Mouse (Mus musculus) Muller cell, postnatal 12 days (primary cell): ENCODE measurements at regions not wholly inside any gene's neighbourhood (a gene's known extent, or its start where the extent isn't known, plus 50 kb on each side); places are given as distances from the start of the nearest gene placed in this dataset.

Source experiments
- DNase-seq: peaks from one replicate; pipeline ENCODE4 v3.0.0-alpha.2; 2015; ENCODE audit errors: inconsistent ontology term

DNA sequence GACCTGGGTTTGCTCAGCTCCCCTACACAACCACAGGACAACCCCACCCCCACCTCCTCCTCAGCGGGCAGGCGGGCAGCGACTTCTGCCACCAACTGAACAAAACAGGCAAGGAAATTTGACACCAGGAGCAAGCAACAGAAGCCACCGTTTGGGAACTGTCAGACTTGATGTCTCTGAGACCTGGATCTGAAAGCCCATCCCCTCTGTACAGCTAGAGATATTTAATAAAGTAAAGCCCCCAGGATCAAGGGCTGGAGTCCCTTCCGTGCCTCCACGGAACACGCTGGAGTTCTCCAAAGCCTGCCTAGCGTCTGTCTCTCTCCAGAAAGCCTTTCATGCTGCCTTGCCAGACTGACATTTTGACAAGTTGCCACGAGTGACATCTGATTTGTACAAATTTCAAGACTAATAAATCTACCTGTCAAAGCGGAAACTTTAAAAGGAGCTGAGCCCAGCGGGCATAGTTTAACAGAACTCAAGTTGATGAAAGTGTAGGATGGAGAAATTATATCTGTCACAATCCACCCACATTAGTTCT, 168.9 kb upstream of the Zfp703 start:
- no peak for DNase-seq

DNA sequence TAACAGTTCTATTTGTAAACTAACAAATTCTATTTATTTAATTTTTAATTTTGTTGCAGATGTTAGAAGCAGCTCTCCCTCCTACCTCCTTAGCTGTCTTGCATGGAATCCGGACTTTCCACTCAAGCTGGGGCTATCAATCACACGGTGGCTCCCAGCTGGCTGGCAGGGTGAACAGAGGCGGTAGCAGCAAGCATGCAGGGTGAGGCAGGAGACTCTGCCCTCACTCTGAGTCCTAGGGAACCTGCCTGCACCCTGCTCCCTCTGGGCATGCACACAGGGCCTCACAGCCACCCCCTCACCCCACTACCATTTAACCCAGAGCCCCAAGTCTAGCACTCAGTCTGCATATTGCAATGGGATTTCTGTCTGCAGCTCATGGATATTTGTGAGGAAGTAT, 168.4 kb upstream of the Zfp703 start:
- no peak for DNase-seq

DNA sequence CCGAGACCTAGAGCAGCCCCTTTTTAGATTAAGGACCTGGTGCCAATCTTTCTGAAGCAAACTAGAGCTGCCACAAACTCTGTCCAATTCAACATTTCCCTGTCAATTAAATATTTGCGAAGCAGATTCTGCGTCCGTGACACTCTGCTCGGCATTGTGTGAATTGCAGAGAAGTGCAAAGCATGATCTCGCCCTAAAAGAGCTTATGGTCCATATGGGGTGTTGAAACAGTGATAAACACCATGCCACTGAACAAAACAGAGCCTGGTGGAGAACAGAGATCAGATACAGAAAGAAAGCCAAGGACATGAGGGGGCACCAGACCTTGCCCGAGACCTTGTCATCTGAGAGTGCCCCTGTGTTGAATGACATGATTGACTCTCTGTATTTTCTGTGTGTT, 167.2 kb upstream of the Zfp703 start:
- no peak for DNase-seq

DNA sequence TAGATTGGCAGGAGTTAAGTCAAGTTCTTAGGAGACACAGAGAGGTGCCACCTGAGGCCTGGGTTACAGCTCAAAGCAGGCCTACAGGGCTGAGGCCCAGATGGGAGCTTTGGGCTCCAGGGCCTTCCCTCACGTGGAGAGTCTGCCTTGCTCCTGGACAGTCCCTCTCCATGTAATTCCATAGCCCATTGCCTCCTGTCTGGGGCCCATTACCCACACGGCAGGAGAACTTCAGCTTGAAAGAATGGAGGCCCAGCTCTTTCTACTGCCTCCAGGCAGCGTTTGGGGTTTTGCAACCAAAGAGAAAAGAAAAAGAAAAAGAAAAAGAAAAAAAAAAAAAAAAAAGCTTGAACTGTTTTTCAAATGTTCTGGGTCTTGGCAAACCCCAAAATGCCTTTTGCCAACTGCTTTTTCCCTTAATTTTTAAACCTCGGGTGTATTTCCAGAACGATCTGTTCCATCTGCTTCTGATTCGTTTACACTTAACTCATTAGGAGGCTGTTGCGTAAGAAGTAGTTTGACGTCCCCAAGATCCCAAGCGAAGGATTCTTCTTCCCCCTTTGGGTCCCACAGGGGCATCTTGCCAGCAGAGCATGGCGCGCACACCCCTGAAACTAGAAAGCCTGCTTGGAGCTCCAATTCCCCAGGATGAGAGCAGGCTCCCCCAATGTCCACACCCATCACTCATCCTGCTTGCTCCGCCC, 165.4 kb upstream of the Zfp703 start:
- DNase-seq = no peak

DNA sequence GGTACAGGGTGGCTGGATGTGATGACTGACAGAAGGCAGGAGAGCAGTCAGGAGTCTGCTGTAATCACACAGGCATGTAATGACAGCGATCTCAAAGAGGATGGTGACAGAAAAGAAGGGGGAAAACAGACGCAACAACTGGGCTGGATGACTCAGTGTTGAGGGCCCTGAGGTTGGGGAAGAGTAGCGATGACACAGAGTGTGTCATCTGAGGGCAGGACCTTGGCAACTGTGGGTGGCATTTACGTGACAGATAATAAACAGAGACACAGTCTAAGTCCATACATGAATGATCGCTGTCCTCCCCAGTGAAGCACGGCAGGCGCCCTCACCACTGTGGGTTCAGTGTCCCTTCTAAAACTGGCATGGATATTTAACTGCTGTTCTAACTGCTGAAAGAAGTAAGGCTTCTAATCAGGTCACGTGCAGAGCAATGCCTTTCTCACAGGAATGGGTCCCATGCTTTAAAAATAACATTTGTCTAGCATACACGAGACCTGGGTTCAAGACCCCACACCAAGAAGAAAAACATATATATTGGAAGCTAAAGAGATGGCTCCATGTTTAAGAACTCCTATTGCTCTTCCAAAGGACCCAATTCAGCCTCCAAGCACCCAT, 163.8 kb upstream of the Zfp703 start:
- peak; percentile 73 for DNase-seq

DNA sequence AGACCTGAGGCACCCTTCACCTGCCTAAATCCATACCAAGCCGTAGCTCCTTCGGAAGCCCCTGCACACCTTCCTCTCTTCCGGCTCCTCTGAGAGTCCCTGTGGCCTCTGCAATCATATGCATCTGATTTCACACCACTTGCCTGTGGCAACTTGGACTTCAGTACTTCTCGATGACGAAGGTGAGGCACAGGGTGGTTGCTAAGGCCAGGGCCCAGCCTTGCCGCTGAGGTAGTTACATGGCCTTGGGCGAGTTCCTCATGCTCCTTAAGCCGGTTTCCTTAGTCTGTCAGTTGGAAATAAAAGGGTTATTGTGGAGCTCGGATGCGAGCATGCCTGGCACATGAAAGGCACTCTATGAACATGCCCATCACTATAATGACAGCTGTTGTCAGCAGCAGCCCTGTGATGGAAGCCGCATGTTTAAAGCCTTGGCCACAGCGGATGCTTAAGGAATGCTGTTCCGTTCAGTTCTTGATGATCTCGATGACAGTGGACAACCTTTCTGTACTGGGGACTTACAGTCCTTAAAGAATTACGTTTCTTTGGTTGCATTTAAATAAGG, 162.0 kb upstream of the Zfp703 start:
- DNase-seq = no peak

DNA sequence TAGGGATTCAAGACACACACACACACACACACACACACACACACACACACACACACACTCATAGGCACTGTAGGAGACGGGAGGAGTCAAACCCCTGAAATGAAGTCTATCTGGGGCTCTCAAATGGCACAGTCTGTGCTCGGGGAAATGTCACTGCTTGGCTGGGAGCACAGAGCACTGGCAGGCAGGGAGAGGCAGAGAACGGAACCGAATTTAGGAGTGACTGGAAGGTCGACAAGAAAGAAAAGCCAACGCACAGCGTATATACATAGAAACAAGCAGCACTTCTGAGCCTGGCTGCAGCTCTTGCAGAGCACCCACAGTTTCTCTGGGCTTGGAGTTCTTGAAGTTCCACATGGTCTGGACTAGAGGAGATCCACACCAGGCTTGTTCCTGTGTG, 160.1 kb upstream of the Zfp703 start:
- DNase-seq = no peak

DNA sequence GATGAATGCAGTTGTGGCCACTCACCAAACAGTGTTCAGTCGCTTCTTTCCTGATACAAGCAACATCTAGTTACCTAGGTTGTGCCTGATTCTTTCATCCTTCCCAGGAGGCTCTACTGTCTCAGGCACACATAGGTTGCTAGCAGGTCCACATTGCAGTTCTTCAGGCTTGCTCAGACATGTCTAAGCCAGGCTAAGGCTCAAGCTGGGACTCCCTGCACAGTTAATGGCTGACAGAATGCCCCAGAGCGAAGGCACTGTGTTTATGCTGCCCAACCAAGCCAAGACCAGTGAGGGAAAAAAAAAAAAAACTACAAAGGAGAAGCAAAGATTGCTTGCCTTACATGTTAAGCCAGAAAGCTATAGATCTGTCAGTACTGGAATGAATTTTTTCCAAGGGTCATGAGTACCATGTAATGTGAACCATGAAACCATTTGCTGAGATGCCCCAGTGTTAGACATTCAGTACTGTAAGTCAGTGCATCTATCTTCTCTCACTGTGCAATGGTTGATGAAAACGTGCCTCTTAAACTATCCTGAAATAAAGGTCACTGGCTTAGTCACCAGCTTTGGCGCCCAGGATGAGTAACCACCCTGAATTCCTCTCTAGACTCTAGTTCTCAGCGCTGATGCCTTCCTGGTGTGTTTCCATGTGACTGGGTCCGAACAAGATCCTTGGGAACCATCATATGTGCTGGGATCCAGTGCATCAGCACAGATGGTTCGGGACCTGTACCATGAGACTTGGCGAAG, 152.8 kb upstream of the Zfp703 start:
- DNase-seq = no peak

DNA sequence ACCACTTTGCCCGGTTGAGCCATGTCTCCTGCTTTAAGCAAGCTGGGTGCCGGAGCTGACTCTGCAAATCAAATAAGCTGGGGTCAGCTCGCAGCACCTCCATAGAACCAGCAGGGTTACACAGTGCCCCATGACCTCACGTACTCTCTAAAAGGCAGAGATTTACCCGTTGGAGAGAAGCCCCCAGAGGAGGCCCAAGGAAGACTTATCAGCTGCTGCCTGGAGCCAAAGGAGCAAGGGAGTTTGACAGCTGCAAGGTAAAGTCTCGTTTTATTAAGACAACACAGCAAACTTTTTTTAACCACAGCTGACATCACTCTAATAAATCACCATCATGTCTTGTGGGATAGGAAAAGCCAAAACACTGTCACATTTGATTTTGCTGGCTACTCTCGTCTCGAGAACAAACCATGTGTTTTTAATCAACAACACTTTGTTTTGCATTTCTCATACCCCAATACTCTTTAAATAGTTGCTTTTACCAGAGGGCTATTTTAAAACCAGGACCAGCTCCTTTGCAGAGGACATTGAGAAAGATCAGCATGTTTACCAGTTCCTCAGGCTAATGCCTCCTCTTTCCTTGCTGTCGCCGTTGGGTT, 148.7 kb upstream of the Zfp703 start:
- DNase-seq = no peak

DNA sequence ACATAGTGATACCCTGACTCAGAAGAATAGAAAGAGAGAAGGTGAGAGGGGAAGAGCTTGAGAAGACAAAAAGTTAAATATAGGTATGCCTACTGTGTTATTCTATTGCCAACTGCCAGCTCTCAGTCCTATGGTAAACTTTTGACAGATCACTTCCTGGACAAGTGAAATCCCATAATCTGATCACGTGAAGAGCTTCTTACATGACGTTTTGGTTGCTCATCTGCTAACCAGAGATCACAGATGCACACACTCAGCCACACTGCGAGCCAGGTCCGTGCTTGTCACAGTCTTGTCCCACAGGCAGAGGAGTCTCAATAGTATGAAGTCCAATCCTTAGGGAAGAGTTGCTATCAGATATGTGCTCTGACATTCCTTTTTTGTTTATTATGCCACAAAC, 147.8 kb upstream of the Zfp703 start:
- DNase-seq = no peak

DNA sequence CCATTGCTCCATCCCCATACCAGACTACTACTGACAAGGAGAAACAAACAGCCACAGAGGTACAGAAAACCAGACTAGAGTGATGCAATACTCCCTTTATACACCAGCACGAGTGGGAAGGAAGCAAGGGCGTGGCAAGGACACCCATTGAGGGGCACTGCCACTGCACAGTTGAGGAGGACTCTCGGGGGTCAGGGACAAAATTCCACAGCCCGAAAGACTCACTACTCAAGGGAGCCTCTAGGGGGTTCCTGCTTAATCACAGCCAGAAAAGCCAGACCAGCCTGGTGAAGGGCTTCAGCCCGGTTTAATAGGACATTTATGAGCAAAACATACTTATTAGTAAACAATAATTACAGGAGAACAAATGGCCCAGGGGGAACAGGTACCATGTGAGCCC, 146.0 kb upstream of the Zfp703 start:
- no peak for DNase-seq

DNA sequence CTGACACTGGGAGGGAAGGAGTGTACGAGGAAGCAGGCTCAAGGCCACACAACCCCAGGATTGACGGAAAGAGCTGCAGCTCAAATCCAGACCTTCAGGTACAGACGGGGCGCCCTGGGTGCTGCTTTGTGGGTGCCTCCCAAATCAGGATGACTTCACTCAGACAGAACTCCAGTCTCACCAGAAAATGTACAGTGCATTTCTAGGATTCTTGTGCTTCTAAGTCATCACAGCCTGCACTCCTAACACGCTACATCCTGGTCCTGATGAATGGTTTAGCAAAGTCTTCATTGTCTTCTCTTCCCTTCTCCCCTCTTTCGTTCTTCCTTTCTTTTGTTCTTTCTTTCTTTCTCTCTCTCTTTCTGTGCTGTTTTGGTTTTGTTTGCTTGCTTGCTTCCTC, 145.3 kb upstream of the Zfp703 start:
- DNase-seq = peak; percentile 62

DNA sequence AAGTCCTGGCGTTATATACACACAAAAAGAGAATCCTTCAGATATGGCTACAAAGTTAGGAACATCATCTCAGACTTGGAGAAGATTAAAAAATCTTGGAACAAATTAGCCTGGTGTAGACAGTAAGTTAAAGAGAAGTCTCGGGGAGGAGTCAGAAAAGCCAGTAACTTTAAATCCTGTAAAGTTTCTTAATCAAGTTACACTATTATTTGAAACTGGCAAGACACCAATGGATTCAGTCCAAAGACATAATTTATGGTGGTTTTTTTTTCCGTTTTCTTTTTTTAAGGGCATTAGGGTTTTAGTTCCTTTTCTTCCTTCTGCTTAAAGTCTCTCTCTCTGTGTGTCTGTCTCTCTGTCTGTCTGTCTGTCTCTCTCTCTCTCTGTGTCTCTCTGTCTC, 144.6 kb upstream of the Zfp703 start:
- no peak for DNase-seq

DNA sequence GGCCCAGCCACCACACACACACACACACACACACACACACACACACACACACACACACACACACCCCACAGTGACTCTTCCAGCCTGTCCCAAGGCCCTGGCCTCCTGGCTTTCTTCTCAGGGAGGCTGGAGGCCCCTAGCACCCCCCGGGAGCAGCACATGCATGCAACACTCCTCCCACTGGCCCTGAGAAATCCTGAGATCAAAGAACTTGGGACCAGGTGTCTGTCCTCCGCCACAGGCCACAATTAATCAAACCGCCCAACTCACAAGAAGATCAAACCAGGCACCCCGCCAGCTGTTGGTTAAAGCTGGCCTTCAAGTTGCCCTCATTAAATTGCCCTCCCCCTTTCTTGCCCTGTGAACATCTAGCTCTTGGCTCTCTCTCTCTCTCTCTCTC, 143.8 kb upstream of the Zfp703 start:
- peak; percentile 78 for DNase-seq

DNA sequence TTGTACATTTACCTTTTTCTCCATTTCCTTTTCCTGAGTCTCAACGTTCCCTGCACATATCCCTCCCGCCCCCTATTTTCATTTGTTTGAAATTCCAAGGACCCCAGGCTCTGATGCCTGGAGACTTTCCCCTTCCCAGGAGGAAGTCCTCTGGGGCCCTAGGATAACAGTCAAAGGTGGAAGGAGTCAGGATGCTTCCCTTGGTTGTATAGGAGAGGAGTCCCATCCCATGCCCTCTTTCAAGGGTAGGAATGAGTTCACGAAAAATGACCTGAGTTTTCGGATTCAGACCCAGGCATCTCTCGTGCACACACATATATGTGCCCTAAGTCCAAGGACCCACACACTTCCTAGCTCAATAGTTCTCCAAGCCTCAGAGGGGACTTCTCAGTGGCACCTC, 143.3 kb upstream of the Zfp703 start:
- no peak for DNase-seq

DNA sequence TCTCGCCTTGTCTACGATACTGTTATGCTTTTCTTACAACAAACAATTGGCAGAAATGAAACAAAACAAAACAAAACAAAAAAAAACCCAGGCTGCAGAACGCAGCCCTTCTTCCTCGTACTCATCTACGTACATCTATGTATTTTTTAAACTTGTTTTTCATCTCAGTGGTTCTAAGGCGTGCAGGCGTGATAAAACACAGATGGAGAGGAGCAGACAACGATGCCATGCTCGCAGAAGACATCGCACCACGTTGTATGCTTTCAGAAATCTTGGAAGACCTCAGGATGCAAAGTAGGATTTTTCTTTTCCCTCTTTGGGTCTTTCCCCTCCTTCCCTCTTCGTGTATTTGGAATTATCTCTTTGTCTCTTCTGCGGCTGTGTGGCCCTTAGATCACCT, 142.5 kb upstream of the Zfp703 start:
- no peak for DNase-seq

DNA sequence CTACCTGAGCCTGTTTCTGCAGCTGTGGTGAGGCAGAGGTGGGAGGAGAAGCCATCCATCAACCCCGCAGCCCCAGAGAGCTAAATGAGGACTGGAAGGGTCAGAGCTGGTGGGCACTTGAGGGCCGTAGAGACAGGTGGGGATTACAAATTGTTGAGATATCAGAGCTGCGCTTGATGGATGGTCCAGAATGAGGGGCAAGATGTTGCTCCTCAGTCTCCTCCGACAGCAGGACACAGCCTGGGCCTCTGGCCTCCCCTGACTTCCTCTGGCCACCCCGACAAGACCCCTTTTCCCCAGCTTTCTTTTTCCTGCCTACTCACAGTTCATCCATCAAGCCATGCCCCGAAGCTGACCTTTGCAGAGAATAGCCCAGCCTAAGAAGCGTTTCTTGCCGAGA, 142.0 kb upstream of the Zfp703 start:
- DNase-seq = no peak

DNA sequence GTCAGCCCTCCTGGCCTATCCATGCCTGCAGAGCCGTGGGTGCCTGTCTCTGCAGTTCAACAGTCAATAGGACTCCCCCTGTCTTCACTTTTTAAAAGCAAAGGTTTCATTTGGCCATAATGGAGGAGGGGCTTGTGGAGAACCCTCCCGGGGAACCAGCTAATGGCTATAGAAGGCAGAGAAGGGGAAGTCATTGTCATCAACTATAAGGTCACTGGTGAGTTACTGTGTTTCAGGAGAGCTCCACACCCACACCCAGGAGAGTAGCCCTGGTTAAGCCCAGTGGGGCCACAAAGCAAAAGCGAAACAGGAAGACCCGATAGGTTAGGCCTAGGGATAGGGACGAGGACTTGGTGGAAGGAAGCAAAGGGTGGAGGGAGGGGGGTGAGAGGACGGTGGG, 141.5 kb upstream of the Zfp703 start:
- DNase-seq = no peak

DNA sequence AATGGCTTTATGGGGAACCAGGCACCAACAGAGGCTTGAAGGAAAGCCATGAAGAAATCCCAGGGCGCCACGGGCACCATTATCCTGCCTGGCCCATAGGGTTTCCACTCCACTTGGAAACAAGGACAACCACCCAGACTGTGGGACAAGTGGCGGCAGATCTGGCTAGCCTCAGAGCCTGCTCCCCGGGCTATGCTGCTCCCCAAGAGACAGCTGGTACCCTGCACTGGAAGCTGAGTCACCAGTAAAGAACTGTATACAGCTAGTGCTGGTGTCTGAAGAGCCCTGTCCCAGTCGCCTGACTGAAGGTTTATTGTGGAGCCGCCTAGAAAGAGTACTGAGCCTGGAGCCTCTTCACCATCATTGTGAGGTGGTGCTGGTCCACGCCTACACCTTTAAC, 140.6 kb upstream of the Zfp703 start:
- DNase-seq = no peak

DNA sequence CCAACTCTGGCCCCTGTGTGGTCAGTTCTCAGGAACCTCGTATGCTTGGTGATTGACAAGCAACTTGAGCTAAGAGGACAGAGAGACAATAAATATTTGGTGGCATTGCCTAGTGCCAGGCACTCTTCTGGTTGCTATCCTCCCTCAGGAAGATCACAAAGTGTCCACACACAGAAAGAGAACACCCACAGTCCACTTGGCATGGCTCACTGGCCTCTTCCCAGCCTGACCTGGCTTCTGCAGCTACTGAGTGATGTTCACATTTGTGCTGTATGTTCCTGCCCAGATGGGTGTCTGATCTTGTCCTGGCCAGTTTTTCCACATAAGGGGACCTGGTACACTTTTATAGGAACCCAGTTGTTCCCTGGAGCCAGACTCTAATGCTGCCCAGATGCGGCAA, 136.8 kb upstream of the Zfp703 start:
- peak; percentile 43 for DNase-seq

DNA sequence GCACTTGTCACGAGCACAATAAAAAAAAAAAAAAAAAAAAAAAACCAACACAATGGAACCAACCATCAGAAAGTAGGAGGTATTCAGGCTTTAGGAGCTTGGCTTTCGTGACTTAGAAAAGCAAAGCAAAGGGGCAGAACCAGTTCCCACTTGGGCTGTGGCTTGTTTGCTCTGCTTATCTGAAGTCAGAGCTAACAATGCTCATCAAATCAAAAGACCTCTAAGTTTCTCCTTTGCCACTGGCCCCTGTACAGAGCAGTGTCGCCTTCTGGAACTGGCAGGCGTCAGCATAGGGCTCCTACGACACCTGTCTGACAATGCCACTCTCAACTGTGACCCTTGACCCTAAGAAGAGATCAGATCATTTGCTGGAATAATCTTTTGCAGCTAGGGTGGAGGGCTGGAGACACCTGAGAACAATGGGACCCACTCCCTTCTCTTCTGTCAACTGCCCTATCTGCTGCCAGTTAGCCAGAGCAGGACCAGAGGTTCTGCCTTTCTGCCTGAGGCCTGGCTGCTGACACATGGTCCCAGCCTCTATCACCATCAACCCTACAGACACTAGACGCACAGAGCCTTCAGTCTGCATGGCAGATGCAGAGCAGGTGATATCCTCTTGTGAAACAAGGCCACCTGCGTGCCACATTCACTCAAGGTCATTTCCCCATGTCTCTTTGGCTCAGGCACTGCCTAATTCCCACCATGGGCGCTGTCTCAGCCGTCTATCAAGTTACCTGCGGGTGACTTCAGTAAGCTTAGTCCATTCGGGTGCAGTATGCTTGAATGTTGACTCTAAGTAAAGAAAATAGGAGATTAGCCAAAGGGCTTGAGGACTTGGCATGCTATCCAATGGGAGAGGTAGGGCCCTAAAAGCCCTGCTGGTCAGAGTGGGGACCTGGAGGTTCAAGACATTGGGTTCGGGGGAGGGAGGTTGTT, 136.1 kb upstream of the Zfp703 start:
- no peak for DNase-seq
